ENCODE assay signal across 13 mouse cellular contexts in the genomic region with DNA sequence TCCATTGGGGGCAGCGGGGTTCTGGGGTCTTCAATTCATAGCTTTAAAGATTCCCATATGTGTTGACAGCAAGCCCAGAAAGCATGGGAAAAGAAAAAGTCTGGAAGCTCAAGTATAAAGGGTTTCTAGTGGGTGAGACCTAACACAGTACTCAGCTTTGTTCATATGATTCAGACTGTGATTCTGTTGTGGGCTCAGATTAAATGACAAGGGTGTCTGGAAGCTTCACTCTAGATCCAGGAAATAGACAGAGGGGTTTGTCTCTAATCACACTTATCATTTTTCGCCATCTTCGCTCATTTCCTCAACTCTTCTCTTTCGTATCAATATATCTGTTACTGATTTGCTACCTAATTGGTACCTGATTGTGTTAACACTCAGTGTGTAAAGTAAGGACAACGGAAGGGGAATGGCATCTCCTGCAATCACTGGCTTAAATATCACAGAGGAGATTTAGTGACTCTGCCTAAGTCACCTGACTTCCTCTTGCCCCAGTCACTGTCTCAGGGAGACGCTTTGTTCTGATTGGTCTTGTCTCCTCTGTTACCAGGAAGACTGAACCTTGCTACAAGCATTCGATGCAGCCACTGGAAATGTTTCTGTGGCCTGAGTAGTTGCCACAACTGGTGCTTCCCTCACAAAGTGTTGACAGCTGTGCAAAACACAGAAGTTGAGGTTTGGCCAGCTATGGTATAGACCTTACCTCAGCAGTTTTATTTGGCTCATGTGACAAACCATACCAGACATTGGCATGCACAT.
DNase-seq lines count a peak whose midpoint lies in the region; ATAC-seq and TF ChIP-seq lines count a peak whose summit lies in the region.
"Had no signal": no experiment of that assay in that cellular context is flagged by ENCODE, and none has a peak within 500 bp of the region (broad histone marks: within the 10 kb centered on the region; RNA-seq: fewer than 3 reads in every experiment).

No protein-coding gene starts in this region.

- H3K9me3 ChIP-seq in liver, embryonic 12.5 days (replicated peaks): no peaks in the 10 kb centered on the region
- H3K9me3 ChIP-seq in midbrain, embryonic 16.5 days (replicated peaks; ENCODE audit: control insufficient read depth, low read length, poor library complexity, severe bottlenecking): no peaks in the 10 kb centered on the region
- H3K9me3 ChIP-seq: limb, embryonic 15.5 days had no signal

- H3K9ac ChIP-seq in liver, adult 2 months (ENCODE audit: low read depth, low read length): no peak overlapping the region
- no peak overlapping the region for H3K9ac ChIP-seq in liver, embryonic 12.5 days
- H3K9ac ChIP-seq in midbrain, embryonic 16.5 days (ENCODE audit: low read depth, low read length): no peak overlapping the region
- H3K9ac ChIP-seq: hindbrain, embryonic 14.5 days; limb, embryonic 15.5 days had no signal

- H3K79me2 ChIP-seq in liver, adult 2 months (ENCODE audit: control insufficient read depth, insufficient read depth, low read length): no peaks in the 10 kb centered on the region

- peak; percentile 24 for DNase-seq in liver, adult 2 months (ENCODE audit: extremely low read depth, low read depth, low spot score)
- DNase-seq in thymus, postnatal 14 days: peak; percentile 37
- no peak for DNase-seq in c-Kit-positive CD71-positive TER-119-positive erythroid progenitor cells, embryonic 14.5 days (ENCODE audit: low spot score)
- DNase-seq in layer of hippocampus, postnatal 14 days (ENCODE audit: low spot score in 2 of 2): no peak
- DNase-seq: gastrocnemius, adult 2 months; kidney, postnatal 4 days; right cerebral cortex, adult 18-20 months had no signal

- no peak overlapping the region for H3K4me2 ChIP-seq in liver, embryonic 12.5 days
- H3K4me2 ChIP-seq in midbrain, embryonic 16.5 days (ENCODE audit: low read length): no peak overlapping the region
- H3K4me2 ChIP-seq: hindbrain, embryonic 14.5 days; limb, embryonic 15.5 days had no signal

- WGBS in liver, adult 2 months: 87% methylated on average over 7 of the region's 7 CpGs
- 55% methylated on average over 7 of the region's 7 CpGs for WGBS in liver, embryonic 12.5 days (ENCODE audit: insufficient replicate concordance)
- WGBS in midbrain, embryonic 16.5 days: 87% methylated on average over 7 of the region's 7 CpGs

- H3K4me1 ChIP-seq in liver, adult 2 months (ENCODE audit: control insufficient read depth, insufficient read depth, low read length): no peaks in the 10 kb centered on the region; the same call in 1 of the 2 replicates
- no peaks in the 10 kb centered on the region for H3K4me1 ChIP-seq in liver, embryonic 12.5 days
- H3K4me1 ChIP-seq in bone marrow macrophage, adult 2 months (ENCODE audit: control insufficient read depth, insufficient read depth, low read length): peaks cover 33% of the 10 kb centered on the region
- H3K4me1 ChIP-seq in midbrain, embryonic 16.5 days (ENCODE audit: control insufficient read depth, insufficient read depth, low read length): no peaks in the 10 kb centered on the region

- H3K27me3 ChIP-seq in liver, adult 2 months (ENCODE audit: control insufficient read depth, insufficient read depth, low read length): no peaks in the 10 kb centered on the region
- H3K27me3 ChIP-seq in liver, embryonic 12.5 days (replicated peaks): no peaks in the 10 kb centered on the region
- H3K27me3 ChIP-seq in midbrain, embryonic 16.5 days (ENCODE audit: control insufficient read depth, insufficient read depth, low read depth, low read length): no peaks in the 10 kb centered on the region
- H3K27me3 ChIP-seq: limb, embryonic 15.5 days had no signal

- TF ChIP-seq CTCF in liver, adult 2 months (IDR thresholded peaks at IDR 0.05; ENCODE audit: low read depth, low read length): no peak
- TF ChIP-seq CTCF in bone marrow macrophage, adult 2 months (IDR thresholded peaks at IDR 0.05; ENCODE audit: low read depth, low read length): no peak

- ATAC-seq in liver, embryonic 12.5 days: no peak
- ATAC-seq in megakaryocyte progenitor cell, adult 5-6 weeks (replicated peaks; ENCODE audit: poor library complexity): peak; percentile 99
- ATAC-seq in midbrain, embryonic 16.5 days: no peak

- H3K36me3 ChIP-seq in liver, adult 2 months (ENCODE audit: control insufficient read depth, insufficient read depth, low read length): no peaks in the 10 kb centered on the region
- H3K36me3 ChIP-seq in liver, embryonic 12.5 days: no peaks in the 10 kb centered on the region
- H3K36me3 ChIP-seq in midbrain, embryonic 16.5 days (ENCODE audit: control insufficient read depth, insufficient read depth, low read length): no peaks in the 10 kb centered on the region
- H3K36me3 ChIP-seq: limb, embryonic 15.5 days had no signal

- no peak overlapping the region for H3K27ac ChIP-seq in liver, adult 2 months (replicated peaks; ENCODE audit: insufficient read depth, low read depth, low read length)
- H3K27ac ChIP-seq in liver, embryonic 12.5 days: no peak overlapping the region
- peak overlapping the region; percentile 98 for H3K27ac ChIP-seq in bone marrow macrophage, adult 2 months (ENCODE audit: insufficient read depth, low read depth, low read length)
- H3K27ac ChIP-seq in midbrain, embryonic 16.5 days (ENCODE audit: low read length): no peak overlapping the region
- H3K27ac ChIP-seq: gastrocnemius, adult 2 months; hindbrain, embryonic 14.5 days; limb, embryonic 15.5 days had no signal

- no peak for TF ChIP-seq POLR2A in liver, adult 2 months (IDR thresholded peaks at IDR 0.05; ENCODE audit: extremely low read depth, insufficient read depth, low read length)
- TF ChIP-seq POLR2A in bone marrow macrophage, adult 2 months (IDR thresholded peaks at IDR 0.05; ENCODE audit: borderline replicate concordance, low read depth, low read length): no peak

- no peak overlapping the region for H3K4me3 ChIP-seq in liver, adult 2 months (ENCODE audit: insufficient read depth, low read depth, low read length)
- no peak overlapping the region for H3K4me3 ChIP-seq in liver, embryonic 12.5 days
- no peak overlapping the region for H3K4me3 ChIP-seq in bone marrow macrophage, adult 2 months (ENCODE audit: insufficient read depth, low read length)
- no peak overlapping the region for H3K4me3 ChIP-seq in midbrain, embryonic 16.5 days (ENCODE audit: low read depth, low read length)
- H3K4me3 ChIP-seq: gastrocnemius, adult 2 months; limb, embryonic 15.5 days had no signal

Comparison
In these comparisons a context has a peak if more than half of its experiments do, and no peak if none do; other contexts are left out.
1. DNase-seq: peak in liver, adult 2 months (single experiment) and thymus, postnatal 14 days (single experiment); none in c-Kit-positive CD71-positive TER-119-positive erythroid progenitor cells, embryonic 14.5 days (single experiment) and layer of hippocampus, postnatal 14 days (0 of 2).